Mouse (Mus musculus): ENCODE results near the gene Plp1.

The Plp1 gene

GRCm38 (mm10) chrX:136822371-136822770, at the start of gene Plp1:
Plp1 (plus strand) TSS chrX:136822671.
- no peak for DNase-seq (ENCODE audit: extremely low read depth, low read depth, low spot score)

GRCm38 (mm10) chrX:136773035-136773434, 49.4 kb upstream of the Plp1 start:
- DNase-seq (ENCODE audit: extremely low read depth, low read depth, low spot score): no peak

GRCm38 (mm10) chrX:136778046-136778445, 44.4 kb upstream of the Plp1 start:
- DNase-seq (ENCODE audit: extremely low read depth, low read depth, low spot score): no peak

GRCm38 (mm10) chrX:136779262-136779661, 43.2 kb upstream of the Plp1 start:
- DNase-seq (ENCODE audit: extremely low read depth, low read depth, low spot score): no peak

- DNase-seq (ENCODE audit: extremely low read depth, low read depth, low spot score): no peak
These were observed 42.4 kb upstream of the Plp1 start, which contains the start of gene Glra4 for GRCm38 (mm10) chrX:136780041-136780440. Glra4 (minus strand) TSS chrX:136780141.

- DNase-seq (ENCODE audit: extremely low read depth, low read depth, low spot score): no peak
These were observed 33.0 kb upstream of the Plp1 start for GRCm38 (mm10) chrX:136789446-136789845.

GRCm38 (mm10) chrX:136797223-136797622, 25.2 kb upstream of the Plp1 start:
- DNase-seq (ENCODE audit: extremely low read depth, low read depth, low spot score): no peak

GRCm38 (mm10) chrX:136819752-136820151, 2.7 kb upstream of the Plp1 start:
- DNase-seq (ENCODE audit: extremely low read depth, low read depth, low spot score): no peak

- DNase-seq (ENCODE audit: extremely low read depth, low read depth, low spot score): no peak
These were observed 2.2 kb upstream of the Plp1 start for GRCm38 (mm10) chrX:136820250-136820649.

GRCm38 (mm10) chrX:136825016-136825415, 2.5 kb downstream of the Plp1 start:
- no peak for DNase-seq (ENCODE audit: extremely low read depth, low read depth, low spot score)

GRCm38 (mm10) chrX:136828610-136829009, 6.1 kb downstream of the Plp1 start:
- no peak for DNase-seq (ENCODE audit: extremely low read depth, low read depth, low spot score)

- DNase-seq (ENCODE audit: extremely low read depth, low read depth, low spot score): no peak
These were observed 27.8 kb downstream of the Plp1 start for GRCm38 (mm10) chrX:136850300-136850699.

GRCm38 (mm10) chrX:136868061-136869040, 45.9 kb downstream of the Plp1 start, which contains the start of gene Rab9b:
Rab9b (minus strand) TSS chrX:136868755.
- no peak for DNase-seq (ENCODE audit: extremely low read depth, low read depth, low spot score)
